Mouse (Mus musculus): ENCODE results near the gene Tph1.
A peak's percentile ranks its signal among the peaks of the same experiment; 100 is the strongest.
"Not testable (repeated sequence)": the region's sequence is repeated elsewhere in the genome, so short reads cannot be mapped to it uniquely, and the experiment has no call there.

Tph1 gene

DNA sequence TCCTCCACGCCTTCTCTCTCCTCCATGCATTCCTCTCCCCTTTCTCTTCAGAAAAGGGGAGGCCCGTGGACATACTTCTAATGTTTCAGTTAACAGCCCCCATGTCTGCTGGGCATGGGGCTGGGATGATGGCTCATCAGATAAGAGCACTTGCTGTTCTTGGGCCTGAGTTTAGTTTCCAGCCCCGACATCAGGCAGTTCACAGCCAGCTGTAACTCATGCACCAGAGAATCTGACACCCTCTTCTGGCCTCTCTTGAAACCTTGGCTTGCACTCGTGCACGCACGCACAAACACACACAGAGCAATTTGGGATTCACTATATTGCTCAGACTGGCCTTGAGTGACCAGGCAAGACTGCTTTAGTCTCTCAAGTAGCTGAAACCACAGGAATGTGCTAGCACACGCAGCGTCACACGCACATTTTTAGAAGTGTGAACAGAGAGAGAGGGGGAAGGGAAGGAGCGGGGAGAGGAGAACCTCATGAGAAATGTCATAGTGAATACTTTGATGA is at the start of gene Tph1:
TSS of gene Tph1 (minus strand) at position 378 of the 513 bp plus-strand sequence.
- no peak for DNase-seq

DNA sequence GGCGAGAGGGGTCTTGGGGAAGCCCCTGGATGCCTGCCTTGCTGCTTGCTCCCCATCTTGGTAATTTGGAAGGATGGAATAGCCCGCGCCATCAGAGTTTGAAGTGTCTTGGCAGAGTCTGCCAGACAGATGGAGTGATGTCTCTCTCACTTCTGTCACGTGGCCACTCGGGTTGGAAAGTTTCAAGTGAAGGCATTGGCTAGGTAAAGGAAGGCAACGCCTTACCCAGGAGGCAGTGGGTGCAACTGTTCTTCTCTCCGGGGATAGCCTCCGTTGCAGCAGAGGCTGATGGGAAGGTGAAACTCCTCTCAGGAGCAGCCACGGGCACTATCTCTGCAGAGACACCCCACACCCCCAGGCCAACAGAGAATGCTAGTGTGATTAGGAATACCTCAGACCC is 48.1 kb upstream of the Tph1 start:
- no peak for DNase-seq

DNA sequence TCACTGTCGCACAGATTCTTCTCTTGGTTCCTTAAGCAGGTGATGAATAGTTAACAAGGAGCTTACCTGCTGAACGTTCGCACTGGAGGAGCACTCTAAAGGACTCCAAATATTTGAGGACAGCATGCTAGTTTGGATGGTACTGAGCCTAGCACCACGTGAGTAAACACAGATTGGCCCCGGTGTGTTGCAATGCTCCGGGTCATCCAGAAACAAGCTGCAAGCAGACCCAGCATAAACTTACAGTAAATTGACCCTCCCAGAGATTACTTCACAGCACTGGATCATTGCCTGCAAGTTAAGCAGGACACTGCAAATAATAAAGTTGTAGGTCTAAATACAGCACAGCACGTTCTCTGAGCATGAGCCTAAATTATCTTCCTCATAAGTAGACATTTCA is 47.2 kb upstream of the Tph1 start:
- peak; percentile 96 for DNase-seq

DNA sequence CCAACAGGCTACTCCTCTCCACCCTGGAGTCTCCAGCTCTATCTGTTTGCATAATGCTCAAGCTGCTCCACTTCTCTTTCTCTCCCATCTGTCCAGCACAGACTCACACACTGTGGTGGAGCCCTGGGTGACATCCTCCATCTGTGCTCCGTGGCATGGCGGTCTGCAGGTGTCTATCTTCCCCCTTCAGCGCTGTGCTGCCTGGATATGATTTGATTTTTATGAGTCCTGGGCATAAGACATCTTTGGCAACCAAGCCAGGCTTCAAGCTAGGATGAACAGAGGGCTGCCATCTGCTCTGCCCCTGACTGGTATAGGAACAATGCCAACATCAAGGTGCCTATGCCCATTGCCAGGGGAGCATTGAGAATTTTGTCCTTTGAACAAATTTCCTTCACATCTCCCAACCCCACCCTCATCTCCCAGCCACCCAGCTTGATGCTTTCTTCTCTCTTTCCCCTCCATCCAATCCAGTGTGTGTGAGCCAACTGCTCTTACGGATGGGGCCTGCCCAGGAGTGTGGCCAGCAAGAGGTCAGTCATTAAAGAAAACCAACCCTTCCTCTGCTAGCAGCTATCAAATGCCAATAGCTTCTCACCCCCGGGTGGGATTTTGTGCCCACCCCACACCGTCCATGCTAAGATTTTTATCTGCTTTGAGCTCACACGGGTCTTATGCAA is 46.4 kb upstream of the Tph1 start:
- no peak for DNase-seq

DNA sequence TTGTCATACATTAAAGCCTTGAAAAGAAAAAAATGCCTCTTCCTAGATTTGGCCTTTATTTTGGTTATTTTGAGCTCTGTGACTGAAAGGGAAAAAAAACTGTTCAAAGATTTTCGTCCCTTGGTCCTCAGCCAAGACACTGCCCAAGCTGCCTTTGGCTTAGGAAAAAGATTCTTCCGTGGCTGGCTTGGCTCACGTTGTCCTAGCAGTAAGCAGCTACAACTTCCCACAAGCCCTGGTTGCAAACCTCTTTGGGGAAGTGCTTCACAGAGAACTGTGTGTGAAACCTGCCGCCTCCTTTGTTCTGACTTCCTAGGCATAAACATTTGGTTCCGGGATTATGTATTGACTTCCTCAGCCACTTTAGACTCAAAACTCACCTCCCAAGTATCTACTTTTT is 44.6 kb upstream of the Tph1 start:
- DNase-seq: peak; percentile 88

DNA sequence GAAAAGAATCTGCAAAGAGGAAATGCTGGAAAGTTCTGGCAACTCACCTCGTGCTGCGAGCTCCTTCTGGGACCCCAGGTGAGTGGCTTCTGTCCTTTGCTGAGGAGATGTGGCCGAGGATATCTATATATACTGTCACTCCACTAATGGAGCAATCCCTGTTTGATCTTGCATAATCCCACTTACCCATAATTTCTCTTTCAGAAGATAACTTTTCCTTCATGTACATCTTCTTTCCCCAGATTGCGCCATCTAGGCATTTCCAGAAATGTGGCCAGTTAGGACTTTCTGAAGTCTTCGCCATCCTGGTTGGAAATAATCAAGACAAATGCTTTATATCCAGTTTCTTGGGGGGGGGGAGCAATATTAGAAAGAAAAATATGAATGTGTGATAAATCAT is 43.3 kb upstream of the Tph1 start, which contains the start of gene Saa3:
TSS of gene Saa3 (minus strand) at position 101 of the 400 bp plus-strand sequence.
- DNase-seq: no peak

DNA sequence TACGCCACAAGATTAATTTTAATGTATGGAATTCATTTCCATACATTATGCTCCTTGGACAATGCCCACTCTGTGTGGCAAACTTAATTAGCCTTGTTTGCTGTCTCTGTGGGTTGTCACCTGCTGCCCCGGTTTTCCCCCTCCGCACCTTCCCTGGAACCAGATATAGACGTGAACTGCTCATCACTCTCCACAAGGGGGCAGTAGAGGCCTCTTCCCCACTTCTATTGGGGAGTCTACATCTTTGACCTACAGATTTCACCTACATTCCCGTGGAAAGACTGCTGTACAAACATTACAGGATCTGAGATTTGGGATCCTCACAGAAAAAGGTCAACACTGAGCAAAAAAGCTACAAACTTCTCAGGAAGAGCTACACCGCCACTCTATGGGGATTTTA is 42.2 kb upstream of the Tph1 start:
- no peak for DNase-seq

DNA sequence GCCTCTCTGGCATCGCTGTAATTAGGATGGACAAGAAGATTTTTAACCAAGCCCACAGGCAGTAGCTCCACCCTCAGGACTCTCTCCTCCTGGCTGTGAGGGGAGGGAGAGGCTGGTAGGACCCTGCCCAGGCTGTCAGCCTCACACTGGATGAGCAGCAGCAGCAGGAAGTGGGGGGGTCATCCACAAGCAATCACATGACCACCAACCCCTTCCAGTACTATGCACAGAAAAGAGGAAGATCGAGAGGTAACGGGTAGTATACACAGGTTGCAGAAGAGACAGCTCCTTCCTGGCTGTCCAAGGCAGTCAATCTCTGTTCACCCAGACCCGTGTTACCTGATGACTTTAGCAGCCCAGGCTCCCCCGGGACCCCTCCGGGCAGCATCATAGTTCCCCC is 39.9 kb upstream of the Tph1 start:
- DNase-seq: no peak

DNA sequence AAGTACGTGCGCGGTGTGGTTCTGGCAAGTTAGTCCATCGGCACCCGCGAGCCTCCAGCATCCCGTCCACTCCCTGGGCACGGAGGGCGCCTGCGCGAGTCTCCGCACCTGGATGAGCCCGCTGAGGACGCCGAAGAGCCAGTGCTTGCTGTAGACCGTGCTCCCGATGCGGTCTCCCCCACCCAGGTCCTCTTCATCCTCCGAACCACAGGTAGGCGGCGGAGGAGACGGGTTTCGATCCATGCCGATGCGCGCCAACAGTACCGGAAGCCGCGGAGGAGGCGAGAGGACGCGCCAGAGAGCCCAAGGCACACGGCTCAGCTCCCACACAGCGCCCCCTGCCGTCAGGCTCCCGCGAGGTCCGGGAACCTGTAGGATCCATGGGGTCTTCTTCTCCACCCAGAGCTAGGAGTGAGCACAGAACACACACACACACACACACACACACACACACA is 38.1 kb upstream of the Tph1 start, which contains the start of gene Saal1:
TSS of gene Saal1 (minus strand) at position 291 of the 455 bp plus-strand sequence.
- DNase-seq: peak; percentile 98

DNA sequence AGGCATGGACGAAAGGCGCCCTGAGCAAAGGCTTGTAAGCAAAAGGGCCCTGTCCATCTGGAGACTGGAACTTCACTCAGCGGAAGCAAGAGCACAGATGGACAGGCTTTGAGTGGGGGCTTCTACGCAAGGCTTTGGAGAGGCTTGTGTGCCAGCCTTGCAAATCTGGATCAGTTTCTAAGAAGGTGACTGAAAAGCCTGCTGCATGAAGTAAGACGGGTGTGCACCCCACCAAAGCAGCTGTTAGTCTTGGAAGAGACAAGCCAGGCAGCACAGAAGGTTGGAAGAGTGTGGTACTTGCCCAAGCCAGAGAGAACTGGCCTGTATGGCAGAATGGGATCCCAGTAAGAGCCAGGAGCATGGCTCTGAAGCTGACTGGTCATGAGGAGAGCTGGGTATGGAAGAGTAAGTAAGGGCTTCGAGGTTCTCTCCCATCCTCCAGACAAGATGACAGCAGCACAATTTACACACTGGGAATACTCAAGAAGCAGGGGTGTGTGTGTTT is 28.2 kb upstream of the Tph1 start:
- DNase-seq: no peak

DNA sequence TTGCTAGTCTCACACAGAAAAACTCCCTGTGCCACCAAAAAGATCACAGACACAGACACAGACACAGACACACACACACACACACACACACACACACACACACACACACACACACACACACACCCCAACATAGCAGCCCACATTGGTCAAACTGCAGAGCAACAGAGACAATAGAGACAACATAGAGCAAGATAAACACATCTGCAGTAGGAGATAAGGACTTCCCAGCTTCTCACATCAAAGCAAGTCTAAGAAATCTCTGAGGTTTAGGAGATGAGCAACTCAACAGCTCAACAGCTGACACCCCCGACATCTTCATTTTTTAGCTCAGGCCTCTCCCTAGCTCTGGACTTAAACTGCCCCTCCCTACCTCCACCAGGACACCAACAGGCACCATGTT is 24.4 kb upstream of the Tph1 start:
- no peak for DNase-seq

DNA sequence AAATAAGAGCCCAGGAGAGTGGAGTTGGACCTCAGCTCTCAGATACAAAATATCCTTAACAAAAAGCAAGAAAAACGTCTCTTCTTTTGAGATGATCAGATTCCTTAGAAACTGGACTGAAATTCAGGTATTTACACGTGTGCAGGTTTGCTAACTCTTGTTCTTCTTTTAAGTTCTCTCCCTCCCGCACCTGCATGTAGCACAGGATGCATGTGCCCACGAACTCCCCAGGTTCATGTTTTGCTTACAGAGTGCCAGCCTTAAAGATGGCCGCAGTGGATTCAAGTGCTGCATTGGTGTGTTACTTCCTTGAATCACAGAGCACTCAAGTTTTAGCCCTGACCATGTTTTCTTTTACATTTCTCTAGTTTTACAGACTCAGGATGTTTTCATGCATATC is 14.5 kb upstream of the Tph1 start:
- no peak for DNase-seq

DNA sequence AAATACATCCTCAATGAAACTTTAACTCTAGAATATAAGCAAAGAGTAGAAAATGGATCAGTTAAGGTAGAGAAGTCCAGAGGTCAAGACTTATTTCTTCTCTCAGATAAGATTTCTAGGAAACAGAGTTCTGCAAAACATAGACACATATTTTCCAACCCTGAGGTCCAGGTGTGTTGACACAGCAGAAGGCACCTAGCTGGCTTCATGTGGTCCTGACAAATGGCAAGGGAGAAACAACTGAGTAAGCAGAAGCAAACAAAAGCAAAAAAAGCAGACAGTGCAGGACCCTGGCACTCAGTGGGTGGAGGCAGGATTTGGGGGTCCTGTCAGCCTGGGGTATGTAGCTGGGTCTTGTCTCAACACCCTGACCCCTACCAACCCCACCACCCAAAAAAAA is 8.4 kb upstream of the Tph1 start:
- DNase-seq: no peak

DNA sequence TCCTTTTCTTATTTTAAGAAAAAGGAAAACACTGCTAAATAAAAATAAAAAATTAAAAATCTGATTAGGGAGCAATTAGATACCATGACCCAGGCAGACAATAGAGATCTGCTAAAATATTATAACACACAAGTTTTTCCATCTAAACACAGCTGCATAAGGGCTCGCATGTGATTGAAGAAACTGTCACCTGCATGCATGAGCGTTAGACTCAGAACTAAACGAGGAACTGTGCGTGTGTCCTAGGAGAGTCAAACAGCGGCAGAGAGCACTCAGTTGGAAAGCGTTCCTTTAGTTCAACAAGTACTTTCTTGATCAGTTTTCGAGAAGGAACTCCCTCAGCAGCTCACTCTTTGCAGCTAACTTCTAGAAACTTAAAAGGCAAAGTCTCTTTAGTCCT is 6.7 kb upstream of the Tph1 start:
- DNase-seq: not testable (repeated sequence)

DNA sequence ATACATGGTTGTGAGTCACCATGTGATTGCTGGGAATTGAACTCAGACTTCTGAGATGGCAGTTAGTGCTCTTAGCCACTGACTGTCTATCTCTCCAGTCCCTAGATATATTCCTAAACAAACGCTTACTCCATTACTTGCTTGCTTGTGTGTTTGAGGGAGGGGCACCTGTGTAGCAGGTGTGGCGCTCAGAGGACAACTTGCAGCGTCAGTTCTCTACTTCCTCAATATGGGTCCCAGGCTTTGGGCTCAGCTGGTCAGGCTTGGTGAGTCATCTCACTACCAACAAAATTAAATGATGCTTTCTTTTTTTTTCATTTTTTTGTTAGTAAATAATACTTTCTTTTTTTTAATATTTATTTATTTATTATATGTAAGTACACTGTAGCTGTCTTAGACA is 6.1 kb upstream of the Tph1 start:
- no peak for DNase-seq

DNA sequence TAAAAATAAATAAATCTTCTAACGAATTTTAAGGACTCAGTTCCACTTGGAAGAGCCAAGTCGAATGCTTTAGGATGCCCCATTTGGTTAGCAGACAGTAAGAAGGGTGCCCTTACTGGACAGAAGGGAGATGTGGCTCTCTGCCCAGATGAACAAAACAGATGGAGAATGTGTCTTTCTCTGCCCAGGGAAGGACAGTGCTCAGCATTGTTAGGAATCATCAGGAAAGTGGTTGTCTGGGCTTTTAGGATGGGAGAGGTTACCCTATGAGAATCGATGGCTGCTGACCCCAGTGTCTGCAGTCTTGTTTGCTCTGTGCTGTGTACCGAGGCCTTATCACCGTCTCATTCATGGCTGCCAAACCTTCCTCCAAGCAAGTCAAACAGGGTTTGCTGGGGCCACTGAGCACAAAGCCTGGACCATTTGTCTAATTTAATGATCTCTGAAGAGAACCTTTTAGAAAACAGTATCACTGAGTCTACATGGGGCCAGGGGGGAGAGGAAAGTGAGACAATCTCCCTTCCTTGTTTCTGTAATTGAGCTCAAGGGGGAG is 4.5 kb upstream of the Tph1 start:
- DNase-seq: no peak

DNA sequence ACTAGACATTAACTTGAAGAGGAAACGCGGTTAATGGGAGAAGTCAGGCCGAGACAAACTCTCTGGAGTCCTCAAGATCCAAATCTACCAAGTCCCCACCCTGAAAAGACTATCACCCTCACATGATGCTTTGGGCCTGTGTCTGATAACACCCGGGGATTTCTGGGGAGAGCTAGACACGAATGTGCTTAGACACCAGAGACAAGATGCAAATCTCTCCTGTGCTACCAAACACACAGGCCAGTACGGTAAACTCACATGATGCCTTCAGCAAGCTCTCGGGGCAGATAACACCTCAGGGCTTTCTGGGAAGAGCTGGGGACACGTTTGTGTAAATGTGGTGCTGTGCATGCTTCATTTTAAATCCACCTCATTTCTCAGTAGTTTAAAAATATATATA is 3.5 kb upstream of the Tph1 start:
- no peak for DNase-seq

DNA sequence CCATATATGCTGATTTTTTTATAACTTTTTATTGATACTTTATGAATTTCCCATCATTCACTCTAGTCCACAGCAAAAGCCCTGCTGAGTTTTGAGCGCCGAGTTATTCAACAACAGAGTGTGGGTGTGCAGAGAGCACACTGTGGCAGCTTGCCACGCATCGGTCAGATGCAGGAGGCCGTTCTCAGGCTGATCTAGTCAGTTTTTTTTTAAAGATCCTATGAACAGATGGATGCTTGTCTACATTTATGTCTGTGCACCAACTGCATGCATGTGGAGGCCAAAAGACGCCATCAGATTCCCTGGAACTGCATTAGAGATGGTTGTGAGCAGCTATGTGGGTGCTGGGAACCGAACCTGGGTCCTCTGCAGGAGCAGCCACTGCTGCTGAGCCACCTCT is 2.7 kb upstream of the Tph1 start:
- DNase-seq: no peak

DNA sequence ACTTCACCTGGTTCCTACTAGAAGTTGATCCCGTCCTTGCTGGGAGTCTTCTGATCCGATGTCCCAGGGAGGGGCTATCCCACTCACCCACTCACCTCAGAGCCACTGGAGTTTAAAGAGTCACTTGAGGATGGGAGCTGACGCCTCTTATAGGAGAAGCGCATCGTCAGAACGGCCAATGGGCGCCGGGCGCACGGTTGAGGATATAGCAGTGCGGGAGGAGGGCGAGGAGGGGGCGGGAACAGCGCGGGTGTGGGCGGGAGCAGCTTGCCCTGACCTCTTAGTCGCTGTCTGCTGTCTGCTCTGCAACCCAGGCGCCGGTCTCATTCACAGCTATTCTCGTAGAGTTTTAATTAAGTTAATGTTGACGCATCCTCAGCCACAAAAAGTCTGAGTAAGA is 5.1 kb downstream of the Tph1 start:
- DNase-seq: no peak

DNA sequence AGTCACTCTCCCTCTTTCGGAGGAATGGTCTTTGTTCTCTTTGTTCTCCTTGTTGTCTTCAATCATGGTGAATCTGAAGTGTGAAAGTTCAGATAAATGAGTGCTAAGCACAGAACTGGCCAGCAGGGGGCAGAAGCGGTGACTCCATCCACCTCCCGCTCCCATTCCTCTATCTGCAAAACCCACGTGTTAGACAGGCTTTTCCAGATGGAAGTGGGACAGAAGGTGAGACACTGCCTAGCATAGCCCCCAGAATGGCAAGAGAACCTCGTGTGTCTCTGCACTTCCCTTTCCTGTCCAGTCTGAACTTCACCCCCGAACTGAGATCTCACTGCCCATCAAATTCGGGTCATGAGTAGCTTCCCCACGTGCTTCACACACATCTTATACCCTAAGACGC is 7.1 kb downstream of the Tph1 start:
- no peak for DNase-seq

DNA sequence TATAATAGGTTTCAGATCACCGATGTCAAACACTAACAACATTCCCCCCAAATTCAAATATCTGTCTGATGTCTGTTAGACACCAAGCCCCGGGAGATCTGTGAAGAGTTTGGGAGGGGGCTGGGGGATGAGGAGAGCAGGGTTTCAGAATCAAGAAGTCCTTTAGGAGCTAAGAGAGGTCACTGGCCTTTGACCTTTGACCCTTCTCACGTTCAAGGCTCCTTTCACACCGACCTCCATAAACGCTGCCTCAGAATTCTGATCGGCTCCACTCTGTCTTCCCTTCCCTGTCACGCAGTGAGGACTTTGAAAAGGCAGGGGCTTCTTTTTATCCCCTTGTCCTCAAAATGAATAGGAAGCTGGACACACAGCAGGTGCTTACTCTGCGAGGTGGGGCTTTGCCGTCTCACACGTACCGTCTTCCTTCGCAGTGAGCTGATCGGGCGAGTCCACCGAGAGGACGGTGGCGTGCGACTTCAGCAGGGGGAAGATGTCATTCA is 10.7 kb downstream of the Tph1 start:
- no peak for DNase-seq

DNA sequence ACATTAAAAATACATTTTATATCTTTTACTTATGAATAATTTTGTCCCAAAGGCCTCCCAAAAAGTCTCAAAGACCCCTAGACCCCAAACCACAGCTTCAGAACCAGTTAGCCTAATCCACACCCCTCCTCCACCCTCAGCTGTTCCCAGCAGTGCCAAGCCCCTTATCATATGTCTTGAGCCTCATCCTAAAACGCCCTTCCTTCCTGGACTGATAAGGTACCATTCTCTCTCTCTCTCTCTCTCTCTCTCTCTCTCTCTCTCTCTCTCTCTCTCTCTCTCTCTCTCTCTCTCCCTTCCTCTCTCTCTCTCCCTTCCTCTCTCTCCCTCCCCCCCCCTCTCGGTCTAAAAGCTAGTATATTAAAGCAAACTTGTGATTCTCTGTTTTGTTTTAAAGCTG is 20.1 kb downstream of the Tph1 start:
- DNase-seq: no peak

DNA sequence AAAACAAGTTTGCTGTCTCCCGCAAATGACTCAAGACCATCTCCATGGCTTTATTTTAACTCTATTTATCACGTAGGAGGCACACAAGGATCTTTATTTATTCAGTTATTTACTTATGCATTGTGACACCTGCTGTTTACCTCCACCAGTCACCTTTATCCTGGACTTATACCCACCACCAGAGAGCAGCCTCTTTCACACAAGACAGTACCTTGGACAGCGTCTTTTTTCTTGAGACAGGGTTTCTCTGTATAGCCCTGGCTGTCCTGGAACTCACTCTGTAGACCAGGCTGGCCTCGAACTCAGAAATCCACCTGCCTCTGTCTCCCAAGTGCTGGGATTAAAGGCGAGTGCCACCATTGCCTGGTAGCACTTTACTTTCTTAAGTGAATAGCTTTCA is 22.1 kb downstream of the Tph1 start:
- DNase-seq: not testable (repeated sequence)

DNA sequence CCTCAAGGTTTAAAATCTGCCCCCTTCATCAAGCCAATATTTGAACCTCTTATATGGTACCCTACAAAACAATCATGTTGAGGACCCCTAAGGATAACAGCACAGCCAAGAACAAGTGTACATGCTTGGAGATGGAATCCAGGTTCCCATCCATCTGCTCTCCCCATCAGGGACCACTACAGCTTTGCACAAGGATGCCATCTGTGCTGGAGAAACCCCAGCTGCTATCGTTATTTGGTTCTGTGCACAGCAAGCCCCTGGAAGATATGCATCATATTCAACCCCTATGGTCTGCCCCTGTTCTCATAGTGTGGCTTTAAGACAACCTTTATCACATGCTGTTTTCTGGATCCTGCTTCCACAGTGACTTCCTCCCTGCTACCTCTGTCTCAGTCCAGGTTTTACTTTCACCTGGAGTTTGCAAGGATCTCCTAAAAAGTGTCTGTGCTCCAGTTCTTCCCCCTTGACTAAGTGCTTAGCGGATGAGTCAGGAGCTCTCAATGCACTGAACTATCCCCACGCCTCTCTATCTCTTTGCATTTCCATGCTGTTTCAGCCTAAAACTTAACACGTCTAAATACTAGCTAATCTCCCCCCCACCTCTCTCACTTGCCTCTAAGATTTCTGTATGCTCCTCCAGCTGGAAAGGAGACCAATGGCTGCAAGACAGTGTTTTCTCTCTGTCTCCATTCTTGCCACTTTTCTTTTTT is 23.8 kb downstream of the Tph1 start:
- no peak for DNase-seq
